Mouse (Mus musculus): Measurements from ENCODE around the gene Hist1h2bk. TPM values are rescaled to one million over a fixed set of nuclear protein-coding genes. Genes with fewer than 3 reads are reported as not detected.
"Not testable (repeated sequence)": the region's sequence is repeated elsewhere in the genome, so short reads cannot be mapped to it uniquely, and the experiment has no call there.

Hist1h2bk gene
- total RNA-seq, 2 experiments from 2014 or later, result 23.5 to 24.4 TPM

- no peak for DNase-seq (ENCODE audit: low spot score in 2 of 2)
- TF ChIP-seq CTCF (conservative IDR thresholded peaks at IDR 0.05), result no peak
- Histone ChIP-seq H3K4me3 (peak overlapping the region; percentile 67), H3K27ac (peak overlapping the region; percentile 79)
Measured at GRCm38 (mm10) chr13:22049737-22050440, 14.2 kb downstream of the Hist1h2bk start.

GRCm38 (mm10) chr13:22050591-22051522, 15.2 kb downstream of the Hist1h2bk start:
- Histone ChIP-seq H3K4me3 (peak overlapping the region; percentile 67), H3K27ac (peak overlapping the region; percentile 79)
- TF ChIP-seq CTCF (conservative IDR thresholded peaks at IDR 0.05), result peak; percentile 76
- DNase-seq (ENCODE audit: low spot score in 2 of 2), result peak; percentile 84 to 85

- H3K4me3 ChIP-seq, result peak overlapping the region; percentile 67
Measured at GRCm38 (mm10) chr13:22051523-22051859, 15.8 kb downstream of the Hist1h2bk start.

GRCm38 (mm10) chr13:22053754-22054153, 18.1 kb downstream of the Hist1h2bk start:
- no peak overlapping the region for H3K27ac ChIP-seq
- no peak overlapping the region for H3K4me3 ChIP-seq
- no peak for TF ChIP-seq CTCF (conservative IDR thresholded peaks at IDR 0.05)
- DNase-seq (ENCODE audit: low spot score in 2 of 2), result no peak

More at GRCm38 (mm10) chr13:22051523-22051859, 15.8 kb downstream of the Hist1h2bk start:
- DNase-seq (ENCODE audit: low spot score in 2 of 2), result no peak
- peak overlapping the region; percentile 79 for H3K27ac ChIP-seq
- no peak for TF ChIP-seq CTCF (conservative IDR thresholded peaks at IDR 0.05)

GRCm38 (mm10) chr13:22061422-22061821, 25.8 kb downstream of the Hist1h2bk start:
- no peak overlapping the region for H3K4me3 ChIP-seq
- H3K27ac ChIP-seq, result no peak overlapping the region
- DNase-seq (ENCODE audit: low spot score in 2 of 2), result no peak
- TF ChIP-seq CTCF (conservative IDR thresholded peaks at IDR 0.05), result no peak

- DNase-seq (ENCODE audit: low spot score in 2 of 2), result no peak
- no peak for TF ChIP-seq CTCF (conservative IDR thresholded peaks at IDR 0.05)
- Histone ChIP-seq H3K4me3 (no peak overlapping the region), H3K27ac (no peak overlapping the region)
Measured at GRCm38 (mm10) chr13:22063468-22063867, 27.8 kb downstream of the Hist1h2bk start.

GRCm38 (mm10) chr13:22084140-22084539, 48.5 kb downstream of the Hist1h2bk start, which contains the start of gene Vmn1r188:
Gene Vmn1r188 (plus strand): TSS chr13:22084440.
- not testable (repeated sequence) for H3K27ac ChIP-seq; DNase-seq (ENCODE audit: low spot score in 2 of 2); H3K4me3 ChIP-seq

Small RNA genes within 50 kb of the gene (microRNA-seq; reads per million reads assigned to microRNA genes)
- gene Gm26300 (0 reads per million in 2 experiments), gene Gm44390 (0 reads per million in 2 experiments), gene Gm44486 (0 reads per million in 2 experiments)

Other genes with a start within 250 kb of the Hist1h2bk start
- gene Hist1h2an, start 248.7 kb upstream of the Hist1h2bk start, total RNA-seq (2021), result 1 to 10 TPM in 1 of 2 experiments, not detected in 1; 2.8 TPM
- gene Hist1h2bp, start 248.4 kb upstream of the Hist1h2bk start, total RNA-seq (2021), result 1 to 10 TPM; 6.8 to 8.1 TPM
- 10 to 100 TPM; 39.6 to 42.1 TPM for gene Hist1h2bq, start 225.7 kb upstream of the Hist1h2bk start, total RNA-seq (2021)
- gene Hist1h2ao, start 225.4 kb upstream of the Hist1h2bk start, total RNA-seq (2021), result 10 to 100 TPM; 30.7 to 36.0 TPM
- gene Hist1h4m, start 224.1 kb upstream of the Hist1h2bk start, total RNA-seq (2021), result 100 to 1,000 TPM; 247 to 254 TPM
- 10 to 100 TPM; 26.5 to 46.4 TPM for gene Hist1h4n, start 203.7 kb upstream of the Hist1h2bk start, total RNA-seq (2021)
- 10 to 100 TPM; 11.3 to 15.9 TPM for gene Hist1h2ap, start 202.4 kb upstream of the Hist1h2bk start, total RNA-seq (2021)
- 10 to 100 TPM; 38.6 to 42.0 TPM for gene Hist1h2br, start 202.1 kb upstream of the Hist1h2bk start, total RNA-seq (2021)
- gene Zfp184, start 90.8 kb upstream of the Hist1h2bk start, total RNA-seq (2021), result 1 to 10 TPM; 3.5 to 4.6 TPM
- under 1 TPM in 1 of 2 experiments, not detected in 1; 0.18 TPM for gene Pom121l2, start 54.7 kb upstream of the Hist1h2bk start, total RNA-seq (2021)
- gene Prss16, start 26.1 kb upstream of the Hist1h2bk start, total RNA-seq (2021), result under 1 TPM; 0.32 to 0.51 TPM
- gene Hist1h2ah, start 302 bp upstream of the Hist1h2bk start, total RNA-seq (2021), result 10 to 100 TPM; 12.5 to 17.0 TPM
- gene Hist1h4i, start 5.5 kb downstream of the Hist1h2bk start, total RNA-seq (2021), result 10 to 100 TPM; 64.2 to 71.7 TPM
- 10 to 100 TPM; 16.5 to 20.6 TPM for gene Hist1h2ag, start 7.1 kb downstream of the Hist1h2bk start, total RNA-seq (2021)
- 10 to 100 TPM; 12.9 to 15.9 TPM for gene Hist1h2bj, start 7.3 kb downstream of the Hist1h2bk start, total RNA-seq (2021)
- gene Vmn1r188, start 48.6 kb downstream of the Hist1h2bk start, total RNA-seq (2021), result not detected
- gene Vmn1r189, start 70.0 kb downstream of the Hist1h2bk start, total RNA-seq (2021), result not detected
- gene Vmn1r191, start 148.1 kb downstream of the Hist1h2bk start, total RNA-seq (2021), result not detected
- gene Vmn1r192, start 155.3 kb downstream of the Hist1h2bk start, total RNA-seq (2021), result not detected
- gene Vmn1r193, start 187.3 kb downstream of the Hist1h2bk start, total RNA-seq (2021), result not detected
- not detected for gene Vmn1r194, start 208.3 kb downstream of the Hist1h2bk start, total RNA-seq (2021)
- not detected for gene Vmn1r195, start 234.7 kb downstream of the Hist1h2bk start, total RNA-seq (2021)

All from layer of hippocampus, adult 2 months (tissue).